Mouse (Mus musculus): Measurements from ENCODE around the gene Csnk1d. TPM values are rescaled to one million over a fixed set of nuclear protein-coding genes. Genes with fewer than 3 reads are reported as not detected.

Gene Csnk1d
- total RNA-seq, 2 experiments from 2014 or later = 50.2 to 56.9 TPM

DNA sequence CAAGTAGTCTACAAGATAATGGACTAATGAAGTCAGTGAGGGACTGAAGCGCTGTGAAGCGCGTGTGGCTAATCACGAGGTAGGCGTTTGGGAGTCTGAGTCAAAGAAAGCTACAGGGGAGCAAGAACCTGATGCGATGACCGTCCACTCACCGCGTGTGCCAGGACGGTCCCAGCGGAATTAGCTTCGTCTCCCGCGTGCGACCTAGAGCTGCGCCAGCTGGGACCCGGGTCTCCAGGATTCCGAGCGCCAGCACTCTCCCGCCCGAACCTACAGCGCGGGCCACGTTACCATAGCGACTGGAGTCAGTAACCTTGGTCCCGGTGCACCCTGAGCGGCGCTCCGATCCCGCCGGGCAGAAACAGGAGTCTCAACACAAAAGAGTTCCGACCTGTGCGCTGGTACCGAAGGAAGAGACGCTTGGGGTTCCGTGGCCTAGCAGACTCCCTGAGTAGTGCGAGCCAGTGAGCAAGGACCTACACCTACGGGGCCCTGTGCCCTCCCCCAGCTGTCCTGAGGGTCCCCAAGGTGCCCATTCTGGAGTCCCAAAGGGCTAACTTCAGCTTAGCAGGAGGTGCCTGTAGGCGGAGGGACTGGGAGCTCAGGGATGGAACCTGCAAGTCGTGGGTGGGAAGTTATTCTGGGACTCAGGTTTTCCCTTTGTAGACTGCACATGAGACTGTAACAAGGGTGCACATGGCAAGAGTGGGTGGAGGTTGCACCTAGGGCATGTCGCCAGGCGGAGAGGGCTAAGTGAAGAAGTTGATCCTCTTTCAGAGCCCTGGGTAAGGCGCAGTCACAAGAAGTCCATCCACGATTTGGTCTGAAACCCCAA, 58.3 kb downstream of the Csnk1d start, which contains the start of gene Ccdc57:
TSS of gene Ccdc57 (minus strand) at position 309 of the 835 bp plus-strand sequence.
- DNase-seq = peak; percentile 87
- intact Hi-C loops (cut with DNase I; ENCODE audit: low total_unique reads) = no loop called here

DNA sequence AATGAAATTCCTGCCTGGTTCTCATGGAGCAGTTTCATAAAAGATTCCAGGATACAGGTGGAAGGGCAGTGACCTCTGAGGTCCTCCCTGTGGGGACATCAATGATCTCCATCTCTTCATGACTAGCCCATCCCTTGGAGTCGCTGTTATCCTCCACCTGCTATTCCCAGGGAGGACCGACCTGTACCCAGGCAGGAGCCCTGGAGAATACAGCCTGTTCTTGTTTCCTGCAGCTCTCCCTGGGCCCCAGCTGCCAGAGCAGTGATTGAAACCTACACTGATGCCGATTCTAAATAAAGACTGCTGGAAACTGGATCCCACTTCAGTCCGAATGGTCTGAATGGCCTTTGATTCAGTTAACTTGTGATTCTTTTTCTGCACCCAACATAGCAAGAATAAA, 59.7 kb downstream of the Csnk1d start:
- DNase-seq = no peak

DNA sequence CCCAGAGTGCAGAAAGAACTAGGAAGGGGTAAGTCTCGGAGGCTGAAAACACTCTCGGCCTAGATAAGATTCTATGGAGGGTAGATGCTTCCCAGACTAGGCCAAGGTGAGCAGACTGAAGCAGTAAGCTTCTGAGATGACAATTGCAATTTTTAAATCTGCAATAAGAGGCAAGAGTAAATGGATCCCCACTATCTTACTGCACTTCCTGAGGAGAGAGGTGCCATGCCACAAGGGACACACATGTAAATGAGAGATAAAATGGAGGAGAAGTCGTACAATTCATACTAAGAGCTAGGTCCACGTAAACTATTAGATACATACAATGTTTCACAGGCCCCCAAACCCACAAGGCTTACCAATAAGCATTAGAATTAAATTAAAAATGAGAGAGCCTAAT, 62.7 kb downstream of the Csnk1d start:
- no peak for DNase-seq
- intact Hi-C loops (cut with DNase I; ENCODE audit: low total_unique reads) = no loop called here

More for the DNA sequence above, 59.7 kb downstream of the Csnk1d start:
- intact Hi-C loops (cut with DNase I; ENCODE audit: low total_unique reads) = no loop called here

DNA sequence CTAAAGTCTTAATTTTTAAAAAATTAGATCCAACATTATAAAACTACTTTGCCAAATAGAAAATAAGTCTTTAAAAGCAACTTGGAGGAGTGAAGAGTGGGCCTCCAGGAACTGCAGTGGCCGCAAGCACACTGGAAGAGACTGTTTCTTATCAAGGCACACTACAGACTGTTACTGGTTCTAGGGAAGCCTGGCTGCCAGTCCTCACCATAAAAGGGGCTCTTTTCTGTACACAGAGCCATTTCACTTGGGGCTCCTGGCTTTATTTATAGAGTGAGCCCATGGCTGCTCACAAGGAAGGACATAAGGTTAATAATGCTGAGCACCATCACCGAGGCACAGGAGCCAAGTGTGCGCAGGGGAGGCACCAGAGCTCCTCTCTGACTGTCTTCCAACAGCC, 68.6 kb downstream of the Csnk1d start:
- no peak for DNase-seq
- intact Hi-C loops (cut with DNase I; ENCODE audit: low total_unique reads) = no loop called here

DNA sequence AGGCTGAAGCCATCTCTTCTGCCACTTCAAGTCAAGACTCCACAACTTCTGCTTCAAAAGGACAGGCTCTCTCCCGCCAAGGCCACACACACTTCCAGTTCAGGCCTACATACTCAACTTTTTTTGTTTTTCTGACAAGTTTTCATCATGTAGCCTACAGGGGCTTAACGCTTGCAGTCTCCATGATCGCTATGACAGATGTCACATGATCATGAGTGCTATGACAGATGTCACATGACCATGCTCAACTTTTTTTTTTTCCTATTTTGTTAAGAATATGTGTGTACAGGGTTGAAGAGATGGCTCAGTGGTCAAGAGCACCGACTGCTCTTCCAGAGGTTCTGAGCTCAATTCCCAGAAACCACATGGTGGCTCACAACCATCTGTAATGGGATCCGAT, 73.4 kb downstream of the Csnk1d start:
- intact Hi-C loops (cut with DNase I; ENCODE audit: low total_unique reads) = no loop called here
- DNase-seq = no peak

DNA sequence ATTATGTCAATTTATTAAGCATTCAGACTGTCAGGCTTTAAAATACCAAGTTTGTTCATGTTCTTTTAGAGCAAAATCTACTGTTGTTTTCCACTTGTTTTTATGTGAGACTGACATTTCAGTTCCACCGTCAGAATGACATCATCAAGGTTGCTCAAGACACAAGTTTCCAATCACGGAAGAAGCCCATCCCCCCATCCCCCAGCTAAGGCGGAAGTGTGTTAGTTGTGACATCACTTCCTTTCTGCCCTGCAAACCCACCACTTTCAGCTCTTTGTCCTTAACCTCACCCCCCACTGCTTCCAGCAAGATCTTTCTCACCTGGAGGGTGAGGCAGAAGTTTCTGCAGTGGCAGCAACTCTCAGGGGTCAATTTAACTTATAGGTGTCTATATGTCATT, 74.7 kb downstream of the Csnk1d start:
- intact Hi-C loops (cut with DNase I; ENCODE audit: low total_unique reads) = no loop called here
- no peak for DNase-seq

DNA sequence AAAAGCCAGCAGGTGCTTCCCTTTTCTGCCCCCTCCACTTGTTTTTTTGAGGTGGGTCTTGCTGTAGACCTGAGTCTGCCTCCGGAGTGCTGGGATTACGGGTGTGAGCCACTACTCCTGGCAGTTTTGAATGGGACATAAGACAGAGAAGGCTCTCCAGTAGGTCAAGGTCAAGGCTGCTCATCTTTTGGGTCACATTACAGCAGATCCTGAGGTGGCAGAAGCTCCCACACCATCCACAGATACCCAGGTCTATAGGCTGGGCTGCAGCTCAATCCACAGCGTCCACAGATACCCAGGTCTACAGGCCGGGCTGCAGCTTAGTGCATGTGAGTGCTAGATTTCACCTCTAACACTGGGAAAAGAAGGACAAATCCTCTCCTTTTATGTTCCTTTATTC, 77.3 kb downstream of the Csnk1d start:
- no peak for DNase-seq
- intact Hi-C loops (cut with DNase I; ENCODE audit: low total_unique reads) = no loop called here

Other genes starting within 250 kb of the Csnk1d start
- 10 to 100 TPM; 12.4 to 14.6 TPM for gene Hmga1b, start 228.5 kb downstream of the Csnk1d start, total RNA-seq (2021)
- 1 to 10 TPM; 6.7 to 7.9 TPM for gene Rfng, start 207.1 kb downstream of the Csnk1d start, total RNA-seq (2021)
- 10 to 100 TPM; 49.5 to 51.8 TPM for gene Gps1, start 207.1 kb downstream of the Csnk1d start, total RNA-seq (2021)
- gene Dus1l, start 194.9 kb downstream of the Csnk1d start, total RNA-seq (2021) = 10 to 100 TPM; 35.2 to 37.4 TPM
- gene Fasn, start 166.8 kb downstream of the Csnk1d start, total RNA-seq (2021) = 10 to 100 TPM; 13.9 to 19.4 TPM
- gene Ccdc57, start 58.5 kb downstream of the Csnk1d start, total RNA-seq (2021) = 1 to 10 TPM; 2.3 to 2.8 TPM
- 100 to 1,000 TPM; 272 to 355 TPM for gene Slc16a3, start 42.9 kb downstream of the Csnk1d start, total RNA-seq (2021)
- gene Cd7, start 48.1 kb upstream of the Csnk1d start, total RNA-seq (2021) = not detected
- gene Sectm1b, start 72.2 kb upstream of the Csnk1d start, total RNA-seq (2021) = not detected
- gene Sectm1a, start 89.9 kb upstream of the Csnk1d start, total RNA-seq (2021) = not detected
- not detected for gene Tex19.2, start 127.3 kb upstream of the Csnk1d start, total RNA-seq (2021)
- not detected for gene Tex19.1, start 154.8 kb upstream of the Csnk1d start, total RNA-seq (2021)
- gene Uts2r, start 168.9 kb upstream of the Csnk1d start, total RNA-seq (2021) = 1 to 10 TPM; 1.6 to 2.1 TPM
- 1 to 10 TPM; 6.0 to 7.7 TPM for gene Hexdc, start 213.1 kb upstream of the Csnk1d start, total RNA-seq (2021)
- 10 to 100 TPM; 10.0 to 12.0 TPM for gene Ogfod3, start 213.4 kb upstream of the Csnk1d start, total RNA-seq (2021)
- gene Cybc1, start 238.0 kb upstream of the Csnk1d start, total RNA-seq (2021) = 1 to 10 TPM; 4.4 to 5.6 TPM
- gene Narf, start 245.9 kb upstream of the Csnk1d start, total RNA-seq (2021) = 10 to 100 TPM; 40.9 to 56.1 TPM

Data from gastrocnemius, postnatal 14 days (tissue).